Comparison of ENCODE assay signal across 16 mouse cellular contexts in the genomic region with DNA sequence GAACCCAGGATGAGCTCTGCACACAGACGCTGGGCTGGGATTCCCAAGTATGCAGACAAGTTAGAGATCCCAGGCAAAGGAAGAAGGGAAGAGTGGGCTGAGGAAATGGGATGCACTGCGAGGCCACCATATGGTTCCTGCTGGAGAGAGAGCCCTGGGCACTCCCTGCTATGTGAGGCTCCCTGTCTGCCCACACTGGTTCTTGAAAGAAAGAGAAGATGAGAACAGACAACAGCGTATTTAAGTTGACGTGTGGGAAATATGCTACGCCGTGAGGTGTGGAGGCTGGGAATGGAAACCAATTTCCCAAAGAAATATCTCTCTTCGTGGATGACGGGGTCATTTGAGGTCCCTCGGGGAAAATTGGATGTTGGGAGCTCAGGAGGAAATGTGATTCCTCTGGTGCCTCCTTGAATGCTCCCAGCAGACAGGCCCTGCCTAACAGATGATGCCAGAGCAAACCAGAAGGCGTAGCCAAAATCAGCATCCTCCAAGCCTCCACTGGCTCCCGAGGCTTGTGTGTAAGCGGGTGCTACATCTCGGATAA. TPM values are rescaled to one million over a fixed set of nuclear protein-coding genes. Genes with fewer than 3 reads are reported as not detected.
A peak's percentile ranks its signal among the peaks of the same experiment; 100 is the strongest.
DNase-seq lines count a peak whose midpoint lies in the region; ATAC-seq lines count a peak whose summit lies in the region.
"Had no signal": no experiment of that assay in that cellular context is flagged by ENCODE, and none has a peak within 500 bp of the region (broad histone marks: within the 10 kb centered on the region; RNA-seq: fewer than 3 reads in every experiment).

No protein-coding gene starts in this region.

- H3K4me3 ChIP-seq in limb, embryonic 10.5 days: no peak overlapping the region

- no peaks in the 10 kb centered on the region for H3K27me3 ChIP-seq in limb, embryonic 10.5 days (ENCODE audit: low read depth, poor library complexity, severe bottlenecking)

- peak; percentile 32 to 43 for DNase-seq in layer of hippocampus, adult 18-20 months (ENCODE audit: low spot score in 2 of 2)
- no peak for DNase-seq in layer of hippocampus, adult 8-10 months (ENCODE audit: low spot score in 2 of 2)
- peak; percentile 47 to 76 for DNase-seq in left cerebral cortex, adult 18-20 months (ENCODE audit: low spot score in 2 of 2)
- peak; percentile 26 for DNase-seq in right cerebral cortex, postnatal 14 days
- no peak for DNase-seq in lung, postnatal 14 days
- DNase-seq in limb, embryonic 10.5 days (ENCODE audit: low spot score): no peak
- DNase-seq: adrenal gland, postnatal 25 days; cerebellum, postnatal 25 days; heart, postnatal 14 days; kidney, adult 8-10 months; liver; lung, embryonic 14.5 days had no signal

- ATAC-seq in frontal cortex, adult (ENCODE audit: low TSS enrichment): peak; percentile 97
- ATAC-seq: forebrain, embryonic 14.5 days had no signal

- H3K27ac ChIP-seq in limb, embryonic 10.5 days: no peak overlapping the region

- H3K4me1 ChIP-seq in limb, embryonic 10.5 days: no peaks in the 10 kb centered on the region

- no peaks in the 10 kb centered on the region for H3K36me3 ChIP-seq in limb, embryonic 10.5 days

- 83% methylated on average over 13 of the region's 13 CpGs for WGBS in limb, embryonic 10.5 days

- H3K9me3 ChIP-seq in limb, embryonic 10.5 days (replicated peaks): no peaks in the 10 kb centered on the region

RNA-seq across cellular contexts. Expression of gene Clstn2, which starts 58.1 kb away (rescaled TPM):
- 100 to 1,000 TPM; 130 TPM for total RNA-seq in layer of hippocampus, adult 18-20 months (2021)
- total RNA-seq in layer of hippocampus, adult 8-10 months (2022): 100 to 1,000 TPM; 126 to 148 (median 138) TPM
- total RNA-seq in left cerebral cortex, adult 18-20 months (2021): 10 to 100 TPM; 68.7 to 71.9 TPM
- polyA plus RNA-seq in limb, embryonic 10.5 days (2016; fragmentation: Nextera tagmentation; extraction: Ambion mirVana): 0.36 and 0.79 TPM in 2 replicates
- total RNA-seq: megakaryocyte, adult 5-6 weeks; MEL had no signal

Comparison
In these comparisons a context has a peak if more than half of its experiments do, and no peak if none do; other contexts are left out.
1. DNase-seq: peak in layer of hippocampus, adult 18-20 months (2 of 2), left cerebral cortex, adult 18-20 months (2 of 2) and right cerebral cortex, postnatal 14 days (single experiment); none in layer of hippocampus, adult 8-10 months (0 of 2), lung, postnatal 14 days (single experiment) and limb, embryonic 10.5 days (single experiment).